Mouse (Mus musculus): ENCODE measurements around the gene Plekhj1.

DNA sequence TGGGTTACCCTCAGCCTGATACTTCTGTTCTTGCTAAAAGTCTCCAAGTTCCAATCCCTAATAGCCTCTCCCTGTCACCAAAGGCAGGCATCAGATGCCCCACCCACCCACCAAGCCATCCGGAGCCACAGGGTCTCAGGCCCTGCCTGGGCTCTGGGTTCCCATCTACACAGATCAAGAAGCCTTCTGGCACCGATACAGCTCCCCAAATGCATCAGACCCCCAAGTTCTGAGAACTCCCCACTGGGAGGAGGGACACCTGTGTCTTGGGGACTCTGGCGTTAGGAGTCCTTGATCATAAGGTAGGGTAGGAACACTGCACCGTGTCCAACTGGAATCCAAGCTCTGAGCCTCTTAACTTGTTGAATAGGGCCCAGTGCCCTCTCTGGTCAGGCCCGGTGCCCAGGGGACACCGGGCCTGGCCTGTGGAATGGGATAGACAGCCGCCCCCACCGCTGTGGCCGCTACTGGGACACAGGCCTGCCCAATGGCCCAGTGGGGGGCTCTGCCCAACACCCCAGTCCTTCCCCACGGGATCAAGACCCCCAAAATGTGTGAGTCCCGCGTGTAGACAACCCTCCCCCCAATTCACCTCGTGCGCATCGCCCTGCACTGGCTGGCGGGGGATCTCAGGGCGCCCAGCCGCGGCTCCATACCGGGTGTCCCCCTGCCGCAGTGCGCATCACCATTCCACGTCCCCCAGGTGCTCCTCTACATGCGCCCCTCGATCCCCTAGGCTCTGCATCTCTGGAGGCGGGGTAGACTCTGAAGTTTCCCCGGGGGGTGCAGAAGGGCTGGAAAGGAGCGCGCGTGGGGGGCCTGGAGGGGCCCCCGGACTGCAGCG, 44.9 kb upstream of the Plekhj1 start:
- TF ChIP-seq CTCF (IDR thresholded peaks at IDR 0.05; ENCODE audit: extremely low read depth, insufficient read depth, low read length) (no peak), POLR2A (IDR thresholded peaks at IDR 0.05; ENCODE audit: extremely low read depth, insufficient read depth, low read length) (no peak)
